Mouse (Mus musculus) megakaryocyte, adult 5-6 weeks (primary cell): Measurements from ENCODE around the gene Isoc2b. TPM values are rescaled to one million over a fixed set of nuclear protein-coding genes. Genes with fewer than 3 reads are reported as not detected.
"Not testable (repeated sequence)": the region's sequence is repeated elsewhere in the genome, so short reads cannot be mapped to it uniquely, and the experiment has no call there.

Experiments
- ATAC-seq: 2 replicates; pipeline ENCODE4 v1.8.0; 2016; ENCODE audit warnings: mild to moderate bottlenecking, inconsistent platforms; ENCODE audit not compliant: poor library complexity, severe bottlenecking
- total RNA-seq, 2 experiments: library from RNA; stranded (forward) in 1 of 2; stranded (reverse) in 1 of 2; fragments of 153-499, 151-499 nt in 1 of 2; fragments of 221-1000, 200-1000 nt in 1 of 2; gene quantifications; 2 replicates each; pipeline versions ENCODE4 v1.2.3 to v1.2.4; 2015 to 2017

The Isoc2b gene
- total RNA-seq, 2 experiments from 2014 or later, result 9.2 to 70.2 TPM

DNA sequence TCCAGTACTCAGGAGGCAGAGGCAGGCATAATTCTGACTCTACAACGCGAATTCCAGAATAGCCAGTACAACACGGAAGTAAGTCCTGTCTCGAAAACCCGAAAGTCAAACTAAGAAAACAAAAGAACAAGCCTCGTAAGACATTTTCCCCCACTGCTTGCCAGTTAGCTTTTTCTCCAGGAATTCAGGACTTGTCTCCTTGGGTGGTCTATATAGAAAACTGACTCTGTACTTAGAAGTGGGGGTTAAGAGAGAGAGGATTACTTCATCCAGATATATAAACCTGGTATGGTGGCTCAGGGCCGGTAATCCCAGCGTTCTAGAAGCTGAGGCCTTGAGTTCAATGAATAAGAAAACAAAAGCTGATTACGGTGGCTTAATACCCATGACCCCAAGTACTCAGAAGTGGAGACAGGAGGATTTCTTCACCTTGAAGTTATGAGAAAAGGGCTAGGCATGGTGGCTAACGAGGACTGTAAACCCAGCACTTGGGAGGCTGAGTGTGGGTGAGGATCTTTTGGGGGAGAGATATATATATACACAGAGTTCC is 3.4 kb downstream of the Isoc2b start:
- ATAC-seq, result peak; percentile 4

GRCm38 (mm10) chr7:4865579-4866493 is 4.2 kb downstream of the Isoc2b start:
- ATAC-seq, result peak; percentile 98

DNA sequence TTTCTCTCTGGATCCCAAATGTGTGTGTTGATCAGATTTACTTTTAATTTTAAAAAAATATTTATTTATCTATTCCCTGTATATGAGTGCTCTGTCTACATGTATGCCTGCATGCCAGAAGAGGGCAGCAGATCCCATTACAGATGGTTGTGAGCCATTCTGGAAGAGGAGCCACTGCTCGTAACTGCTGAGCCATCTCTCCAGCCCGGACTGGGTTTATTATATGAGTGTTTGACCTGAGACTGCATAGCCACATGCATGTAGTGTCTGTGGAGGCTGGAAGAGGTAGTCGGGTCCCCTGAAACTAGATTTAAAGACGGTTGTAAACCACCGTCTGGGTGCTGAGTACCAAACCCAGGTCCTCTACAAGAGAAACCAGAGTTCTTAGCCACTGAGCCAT is 5.0 kb downstream of the Isoc2b start:
- ATAC-seq, result no peak

GRCm38 (mm10) chr7:4864130-4864845 is 5.8 kb downstream of the Isoc2b start:
- ATAC-seq, result no peak

DNA sequence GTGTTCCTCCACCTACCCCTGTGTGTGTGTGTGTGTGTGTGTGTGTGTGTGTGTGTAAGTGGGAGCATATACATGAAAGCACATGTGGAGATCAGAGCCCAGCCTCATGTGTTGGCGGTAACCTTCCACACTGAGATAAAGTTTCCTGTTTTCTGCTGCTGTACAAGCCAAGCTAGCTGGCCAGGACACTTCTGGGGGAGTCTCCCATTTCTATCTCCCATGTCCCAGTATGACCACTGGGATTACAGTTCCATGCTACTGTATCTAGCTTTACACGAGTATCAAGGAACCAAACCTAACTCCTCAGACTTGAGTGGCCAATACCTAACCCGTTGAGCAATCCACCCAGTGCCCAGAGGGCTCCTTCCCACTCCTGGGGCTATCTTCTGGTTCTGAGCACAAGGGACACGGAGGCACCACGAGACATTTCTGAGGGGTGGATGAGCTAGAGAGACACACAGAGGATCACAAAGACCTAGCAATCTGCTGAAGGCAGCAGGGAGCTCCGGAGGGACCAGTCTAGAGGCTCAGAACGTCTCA is 6.4 kb downstream of the Isoc2b start:
- no peak for ATAC-seq

DNA sequence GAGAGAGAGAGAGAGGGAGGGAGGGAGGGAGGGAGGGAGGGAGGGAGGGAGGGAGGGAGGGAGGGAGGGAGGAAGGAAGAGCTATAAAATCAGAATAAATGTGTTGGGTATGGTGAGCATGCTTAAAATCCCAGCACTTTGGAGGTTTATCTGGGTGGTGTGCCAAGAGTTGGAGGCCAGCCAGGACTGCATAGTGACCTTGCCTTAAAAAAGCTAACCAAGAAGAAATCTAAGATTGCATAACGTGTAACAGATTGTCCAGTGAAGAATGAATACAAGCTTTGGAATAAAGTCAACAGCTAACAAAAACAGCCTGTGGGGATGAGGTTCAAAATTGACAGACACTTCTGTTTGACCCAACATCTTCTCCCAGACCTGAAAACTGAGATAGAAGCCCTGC is 7.0 kb downstream of the Isoc2b start:
- ATAC-seq, result no peak

DNA sequence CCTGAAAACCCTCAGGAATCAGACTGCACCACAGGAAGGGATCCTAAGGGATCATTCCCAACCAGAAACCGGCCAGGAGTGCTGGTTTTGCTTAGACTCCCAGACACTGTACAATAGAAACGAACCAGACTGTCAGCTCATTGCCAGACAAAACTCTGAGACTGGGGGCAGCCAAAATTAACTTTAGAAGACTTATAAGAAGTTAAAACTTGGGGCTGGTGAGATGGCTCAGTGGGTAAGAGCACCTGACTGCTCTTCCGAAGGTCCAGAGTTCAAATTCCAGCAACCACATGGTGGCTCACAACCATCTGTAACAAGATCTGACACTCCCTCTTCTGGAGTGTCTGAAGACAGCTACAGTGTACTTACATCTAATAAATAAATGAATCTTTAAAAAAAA is 9.1 kb downstream of the Isoc2b start:
- ATAC-seq, result not testable (repeated sequence)

GRCm38 (mm10) chr7:4859418-4859978 is 10.6 kb downstream of the Isoc2b start:
- no peak for ATAC-seq

- no peak for ATAC-seq
Observed at GRCm38 (mm10) chr7:4857321-4857720, 12.7 kb downstream of the Isoc2b start.

DNA sequence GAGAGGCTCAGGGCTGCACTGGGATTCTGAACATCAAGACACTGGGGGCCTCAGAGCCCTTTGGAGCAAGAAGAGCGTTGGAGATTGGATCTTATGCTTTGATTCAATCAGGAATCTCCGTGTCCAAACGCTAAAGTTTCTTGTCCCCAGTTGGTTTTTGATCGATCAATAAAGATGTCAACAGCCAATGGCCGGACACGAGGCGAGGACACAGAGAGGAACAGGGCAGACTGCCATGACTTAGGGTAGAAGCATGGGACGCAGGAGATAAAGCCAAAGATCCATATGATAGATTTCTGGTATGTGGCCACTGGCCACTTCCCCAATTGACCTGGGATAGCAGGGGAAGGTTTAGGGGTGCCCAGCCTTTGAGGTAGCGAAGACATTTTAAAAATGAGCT is 13.6 kb downstream of the Isoc2b start:
- no peak for ATAC-seq

DNA sequence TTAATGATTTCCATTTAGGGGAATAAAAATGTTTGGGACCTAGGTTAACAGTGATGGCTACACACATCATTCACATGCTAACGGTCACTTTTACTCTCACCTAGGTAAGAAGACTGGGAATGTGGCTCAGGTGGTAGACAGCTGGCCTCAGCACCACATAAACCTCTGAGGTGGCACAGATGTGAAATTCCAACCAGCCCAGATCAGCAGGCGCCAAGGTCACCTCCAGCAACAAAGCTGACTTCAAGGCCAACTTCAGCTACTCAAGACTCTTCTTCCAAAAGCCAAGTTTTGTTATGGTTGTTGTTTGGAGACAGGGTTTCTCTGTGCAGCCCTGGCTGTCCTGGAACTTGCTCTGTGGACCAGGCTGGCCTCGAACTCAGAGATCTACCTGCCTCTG is 16.4 kb downstream of the Isoc2b start:
- ATAC-seq, result no peak

GRCm38 (mm10) chr7:4851315-4851688 is 18.8 kb downstream of the Isoc2b start:
- no peak for ATAC-seq

DNA sequence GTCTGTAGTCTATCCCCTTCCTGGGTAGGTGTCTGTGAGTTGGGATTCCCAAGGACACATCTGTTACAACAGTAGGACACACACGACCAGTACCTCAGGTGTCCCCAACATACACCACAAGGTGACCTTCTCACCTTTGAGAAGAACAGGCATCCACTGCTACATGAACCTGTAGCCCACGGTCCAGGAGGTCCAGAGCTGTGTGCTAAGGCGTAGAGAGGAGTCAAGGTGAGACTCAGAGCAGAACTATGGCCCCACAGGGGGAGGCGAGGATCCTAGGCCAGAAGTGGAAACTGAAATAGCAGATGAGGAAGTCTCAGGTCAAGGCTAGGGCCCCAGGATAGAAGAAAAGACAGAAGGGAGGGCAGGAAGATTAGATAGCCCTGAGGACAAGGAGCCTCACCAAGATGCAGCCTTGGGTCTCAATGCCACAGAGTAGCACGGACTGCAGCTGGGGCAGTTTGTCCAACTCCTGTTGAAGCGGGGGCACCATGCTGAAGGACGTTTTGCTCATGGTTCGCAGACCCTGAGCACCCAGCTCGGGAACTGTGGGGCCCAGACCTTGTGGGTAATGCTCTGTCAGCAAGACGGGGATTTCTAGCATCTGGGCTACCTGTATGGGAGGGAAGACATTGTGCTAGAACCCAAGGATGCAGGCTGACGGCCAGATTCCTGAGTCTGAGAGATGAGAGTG is 19.3 kb downstream of the Isoc2b start:
- ATAC-seq, result no peak

- ATAC-seq, result no peak
Observed at GRCm38 (mm10) chr7:4849372-4849771, 20.7 kb downstream of the Isoc2b start.

DNA sequence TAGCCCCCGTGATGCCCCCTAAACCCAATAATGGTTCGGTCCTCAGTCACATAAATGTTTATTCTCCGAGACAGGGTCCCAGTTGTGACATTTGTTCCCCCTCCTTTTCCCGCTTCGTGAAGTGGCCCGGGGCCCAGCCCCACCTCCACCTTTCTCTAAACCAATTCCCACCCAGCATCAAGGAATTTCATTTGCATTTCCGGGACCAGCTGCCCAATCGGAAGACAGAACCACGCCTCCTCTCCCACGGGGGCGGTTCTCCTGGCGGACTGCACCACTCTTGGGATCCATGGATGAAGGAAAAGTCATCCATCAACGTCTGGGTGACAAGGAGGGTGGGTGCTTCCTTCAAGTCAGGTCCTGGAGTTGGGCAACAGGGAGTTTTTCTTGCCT is 25.1 kb downstream of the Isoc2b start:
- ATAC-seq, result no peak

- no peak for ATAC-seq
Observed at GRCm38 (mm10) chr7:4844245-4844916, 25.7 kb downstream of the Isoc2b start, which contains the start of gene Shisa7. Shisa7 (minus strand) TSS chr7:4844696.

- no peak for ATAC-seq
Observed at GRCm38 (mm10) chr7:4843604-4844244, 26.3 kb downstream of the Isoc2b start.

- no peak for ATAC-seq
Observed at GRCm38 (mm10) chr7:4842634-4843131, 27.4 kb downstream of the Isoc2b start.

- no peak for ATAC-seq
Observed at GRCm38 (mm10) chr7:4842077-4842476, 28.0 kb downstream of the Isoc2b start.
